Mouse (Mus musculus) embryo, embryonic 11 days (tissue): ENCODE results near the gene Dnaic2.

Source experiments
- DNase-seq: peaks from one replicate; pipeline ENCODE4 v3.0.0-alpha.2; 2015

Dnaic2 gene

DNA sequence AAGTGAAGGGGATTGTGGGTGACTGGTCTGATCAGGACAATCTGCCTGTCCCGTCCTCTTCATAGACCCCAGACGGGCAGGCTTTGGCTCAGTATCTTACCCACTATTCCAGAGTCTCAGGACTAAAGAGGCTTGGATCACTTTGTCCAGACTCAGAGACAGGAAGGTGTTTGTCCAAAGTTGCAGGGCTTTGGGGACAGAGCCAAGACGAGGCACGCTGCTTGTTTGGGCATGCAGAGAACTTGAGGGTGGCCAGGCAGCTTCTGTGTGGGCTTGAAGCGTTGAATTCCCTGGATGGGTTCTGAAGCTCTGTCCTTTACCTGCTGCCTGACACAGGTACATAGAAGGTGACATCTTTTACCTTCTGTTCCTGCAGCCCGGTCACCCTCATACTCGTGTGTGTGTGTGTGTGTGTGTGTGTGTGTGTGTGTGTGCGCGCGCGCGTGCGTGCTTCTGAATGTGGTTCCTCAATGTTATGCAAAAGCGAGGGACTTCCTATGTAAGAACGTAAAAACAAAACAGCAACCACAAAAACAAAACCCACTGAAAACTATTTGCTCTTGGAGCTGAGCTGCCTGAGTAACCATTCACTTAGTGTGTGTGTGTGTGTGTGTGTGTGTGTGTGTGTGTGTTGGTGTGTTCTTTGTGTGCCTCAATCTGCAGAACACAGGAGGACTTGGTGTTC is 24.8 kb upstream of the Dnaic2 start:
- no peak for DNase-seq

DNA sequence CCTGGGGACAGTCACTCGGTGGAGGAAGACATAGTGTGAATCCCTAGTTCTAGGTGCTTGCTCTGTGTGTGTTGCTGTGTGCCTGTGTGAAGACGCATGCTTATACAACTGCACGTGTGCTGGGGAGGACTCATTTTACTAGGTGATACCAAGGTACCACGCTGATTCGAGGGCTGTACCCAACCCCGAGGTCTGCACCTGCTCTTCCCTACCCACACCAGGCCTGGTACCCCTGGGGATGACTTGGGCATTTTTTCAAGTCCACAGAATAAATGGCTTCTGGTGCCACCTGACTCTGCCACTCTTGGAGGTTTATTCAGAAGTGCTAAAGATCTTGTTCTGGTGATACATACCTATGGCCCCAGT is 24.2 kb upstream of the Dnaic2 start:
- no peak for DNase-seq

- no peak for DNase-seq
These were observed 22.9 kb upstream of the Dnaic2 start for GRCm38 (mm10) chr11:114704071-114704913.

DNA sequence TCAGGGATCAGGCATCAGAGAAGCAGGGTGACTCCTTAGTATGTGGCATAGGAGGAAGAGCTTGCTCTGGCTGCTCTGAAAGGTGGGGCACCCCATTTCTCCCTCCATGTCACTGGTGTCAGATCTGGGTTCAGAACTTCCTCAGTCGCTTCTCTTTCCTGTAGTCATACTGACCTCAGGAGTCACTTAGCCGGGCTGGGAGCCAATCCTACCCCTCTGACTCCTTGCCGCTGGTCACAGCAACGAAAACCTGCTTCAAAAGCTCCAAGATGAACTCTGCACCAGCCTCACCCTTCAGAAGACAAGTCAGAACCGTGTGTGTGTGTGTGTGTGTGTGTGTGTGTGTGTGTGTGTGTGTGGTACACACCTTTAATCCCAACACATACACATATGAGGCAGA is 20.9 kb upstream of the Dnaic2 start:
- DNase-seq, result no peak

GRCm38 (mm10) chr11:114711393-114711792 is 15.8 kb upstream of the Dnaic2 start:
- DNase-seq, result no peak

- DNase-seq, result no peak
These were observed 15.3 kb upstream of the Dnaic2 start for GRCm38 (mm10) chr11:114711861-114712260.

GRCm38 (mm10) chr11:114714526-114714925 is 12.7 kb upstream of the Dnaic2 start:
- no peak for DNase-seq

GRCm38 (mm10) chr11:114715531-114715930 is 11.7 kb upstream of the Dnaic2 start:
- DNase-seq, result no peak

DNA sequence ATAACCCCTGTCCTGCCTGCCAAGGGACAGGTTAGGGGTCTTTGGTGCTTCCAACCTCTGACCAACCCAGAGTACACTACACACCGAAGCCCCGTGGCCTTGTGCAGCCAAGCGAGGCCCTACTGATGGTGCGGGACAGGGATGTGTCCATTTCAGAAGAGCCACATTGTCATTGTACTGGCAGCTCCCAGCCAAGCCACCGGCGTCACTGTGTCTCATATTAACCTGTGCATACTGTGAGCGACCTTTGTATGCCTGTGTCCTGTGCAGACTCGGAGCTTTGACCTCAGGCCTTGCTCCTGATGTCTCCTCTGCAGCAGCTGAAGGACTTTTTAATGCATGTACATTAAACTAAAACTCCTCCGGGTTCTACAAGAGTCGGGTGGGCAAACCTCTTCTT is 6.7 kb upstream of the Dnaic2 start:
- no peak for DNase-seq

DNA sequence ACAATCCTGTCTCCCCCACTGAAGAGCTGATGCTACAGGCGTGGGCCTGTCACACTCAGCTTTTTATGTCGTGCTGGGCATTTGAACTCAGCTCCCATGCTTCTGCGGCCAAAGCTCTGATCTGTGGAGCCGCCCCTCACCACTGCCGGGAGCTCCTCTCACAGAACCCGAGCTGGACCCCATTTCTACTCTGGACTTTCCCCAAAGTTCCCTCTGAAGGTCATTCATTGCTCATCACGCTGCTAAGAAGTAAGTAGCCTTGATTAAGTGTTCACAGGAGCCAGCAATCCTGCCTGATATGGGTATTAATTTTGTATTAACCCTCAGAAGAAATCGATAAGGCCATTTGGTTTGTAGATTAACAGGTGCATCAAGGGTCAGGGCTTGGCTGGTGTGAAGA is 4.8 kb upstream of the Dnaic2 start:
- no peak for DNase-seq

- no peak for DNase-seq
These were observed 4.2 kb upstream of the Dnaic2 start for GRCm38 (mm10) chr11:114723030-114723429.

DNA sequence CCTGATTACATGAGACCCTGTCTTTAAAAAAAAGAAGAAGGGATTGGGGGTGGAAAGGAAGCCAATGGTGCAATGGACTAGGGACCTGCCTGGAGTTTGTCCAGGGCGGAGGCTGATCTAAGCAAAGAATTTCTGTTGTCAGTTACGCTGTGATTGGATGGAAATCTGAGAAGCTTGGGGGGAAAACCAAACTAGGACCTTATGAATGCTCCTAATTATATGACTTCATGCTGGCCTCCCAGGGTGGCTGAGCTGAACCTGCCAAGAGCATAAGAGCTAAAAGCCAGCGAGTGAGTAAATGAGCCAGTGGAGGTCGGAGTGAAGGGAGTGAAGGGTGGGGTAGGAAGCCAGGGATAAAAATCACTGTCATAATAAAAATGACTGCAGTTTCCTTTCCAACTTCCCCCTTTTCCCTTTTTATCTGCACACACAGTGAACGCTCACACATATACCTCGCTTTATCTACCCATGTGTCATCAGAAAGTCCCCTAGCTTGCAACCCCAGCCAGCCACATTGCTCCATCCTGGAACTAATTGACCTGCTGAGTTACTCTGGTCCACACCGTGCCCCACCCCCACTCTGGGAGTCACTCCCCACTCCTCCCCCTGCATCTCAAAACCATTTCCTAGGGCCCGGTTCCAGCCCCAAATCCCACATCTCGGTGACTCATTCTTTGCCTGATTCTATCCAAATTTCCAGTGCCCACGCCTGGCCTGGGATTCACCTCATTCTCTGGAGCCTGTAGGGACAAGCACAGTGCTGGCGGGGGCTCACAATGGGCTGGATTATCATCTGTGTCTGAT is 2.2 kb upstream of the Dnaic2 start:
- peak; percentile 50 for DNase-seq

- DNase-seq, result no peak
These were observed 598 bp downstream of the Dnaic2 start for GRCm38 (mm10) chr11:114727826-114728186.

DNA sequence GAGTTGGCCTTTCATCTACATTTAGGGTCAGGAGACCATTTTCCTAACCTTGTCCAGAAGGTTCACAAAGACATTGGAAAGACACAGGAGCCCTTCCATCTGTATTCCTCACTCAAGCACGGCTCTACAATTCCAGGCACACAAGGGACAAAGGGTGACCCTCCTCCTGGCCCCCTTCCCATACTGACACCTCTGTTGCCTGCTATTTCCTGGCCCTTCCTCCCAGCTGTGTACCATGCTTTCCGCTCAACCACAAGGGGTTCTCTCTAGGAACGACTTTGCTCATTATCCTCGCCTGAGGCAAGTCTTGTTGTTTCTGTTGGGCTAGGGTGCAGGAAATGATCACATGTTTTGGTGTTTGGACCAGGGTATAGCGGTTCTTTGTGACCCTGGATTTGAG is 1.1 kb downstream of the Dnaic2 start:
- DNase-seq, result no peak

DNA sequence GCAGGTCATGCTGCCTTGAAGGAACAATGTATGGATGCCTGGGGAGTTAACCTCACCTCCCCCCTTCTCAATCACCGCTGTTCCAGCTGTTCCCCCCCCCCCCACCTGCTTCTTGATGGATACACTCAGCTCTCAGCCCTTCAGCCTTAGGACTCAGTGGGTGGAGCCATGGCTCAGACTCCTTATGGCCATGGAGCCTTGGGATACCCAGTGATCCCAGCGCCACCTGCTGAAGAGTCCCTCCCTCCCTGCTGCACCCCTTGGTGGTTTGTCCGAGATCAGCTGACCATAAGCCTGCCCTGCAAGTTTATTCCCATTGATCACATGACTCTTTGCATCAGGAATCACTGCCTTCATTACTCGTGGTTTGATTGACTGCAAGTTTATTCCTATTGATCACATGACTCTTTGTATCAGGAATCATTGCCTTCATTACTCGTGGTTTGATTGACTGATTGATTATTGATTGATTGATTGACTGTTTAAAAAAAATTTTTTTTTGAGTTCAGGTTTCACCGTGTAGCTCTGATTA is 2.7 kb downstream of the Dnaic2 start:
- peak; percentile 42 for DNase-seq

- peak; percentile 34 for DNase-seq
These were observed 4.5 kb downstream of the Dnaic2 start for GRCm38 (mm10) chr11:114731711-114732110.

DNA sequence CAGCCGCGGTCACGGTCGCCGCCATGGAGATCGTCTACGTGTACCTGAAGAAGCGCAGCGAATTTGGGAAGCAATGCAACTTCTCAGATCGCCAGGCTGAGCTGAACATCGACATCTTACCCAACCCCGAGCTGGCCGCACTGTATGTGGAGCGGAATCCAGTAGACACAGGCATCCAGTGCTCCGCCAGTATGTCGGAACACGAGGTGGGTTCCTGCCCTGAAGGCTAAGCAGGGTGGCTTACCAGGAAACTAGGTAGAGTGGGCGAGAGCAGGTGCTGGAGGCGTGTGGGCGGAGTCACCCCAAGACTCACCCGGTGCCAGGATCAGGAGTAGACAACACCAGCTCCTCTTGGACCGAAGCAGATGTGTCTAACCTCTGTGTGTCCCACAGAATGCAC is 5.7 kb downstream of the Dnaic2 start:
- DNase-seq, result no peak

DNA sequence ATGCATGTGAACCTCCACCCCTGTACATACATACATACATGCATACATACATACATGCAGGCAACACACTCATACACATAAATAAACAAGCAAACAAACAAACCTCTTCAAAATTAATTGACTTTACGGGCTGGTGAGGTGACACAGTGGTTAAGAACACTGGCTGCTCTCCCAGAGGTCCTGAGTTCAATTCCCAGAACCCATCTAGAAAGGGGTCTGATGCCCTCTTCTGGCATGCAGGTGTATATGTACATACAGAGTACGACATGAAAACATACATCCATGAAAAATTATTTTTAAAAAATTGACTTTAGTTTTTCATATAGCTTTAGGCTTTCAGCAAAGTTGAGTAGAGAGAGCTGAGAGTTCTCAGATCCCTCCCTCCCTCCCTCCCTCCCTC is 8.9 kb downstream of the Dnaic2 start:
- no peak for DNase-seq

- peak; percentile 83 for DNase-seq
These were observed 9.9 kb downstream of the Dnaic2 start for GRCm38 (mm10) chr11:114736913-114737624.

DNA sequence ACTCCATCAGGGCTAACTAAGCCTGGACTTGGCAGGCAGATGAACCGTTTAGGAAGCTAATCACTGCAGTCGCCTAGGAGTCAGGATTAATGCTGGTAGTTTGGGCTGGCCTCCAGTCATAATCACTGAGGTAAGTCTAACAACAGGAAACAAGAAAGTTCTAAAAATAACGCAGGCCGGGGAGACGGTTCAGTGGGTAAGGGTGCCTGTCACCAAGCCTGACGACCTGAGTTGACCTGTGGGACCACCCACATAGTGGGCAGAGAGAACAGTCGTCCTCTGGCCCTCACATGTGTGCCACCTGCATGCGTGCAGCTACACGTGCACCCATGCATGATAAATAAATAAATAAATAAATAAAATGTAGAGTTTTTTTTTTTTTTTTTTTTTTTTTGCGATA is 13.4 kb downstream of the Dnaic2 start:
- DNase-seq, result peak; percentile 43

DNA sequence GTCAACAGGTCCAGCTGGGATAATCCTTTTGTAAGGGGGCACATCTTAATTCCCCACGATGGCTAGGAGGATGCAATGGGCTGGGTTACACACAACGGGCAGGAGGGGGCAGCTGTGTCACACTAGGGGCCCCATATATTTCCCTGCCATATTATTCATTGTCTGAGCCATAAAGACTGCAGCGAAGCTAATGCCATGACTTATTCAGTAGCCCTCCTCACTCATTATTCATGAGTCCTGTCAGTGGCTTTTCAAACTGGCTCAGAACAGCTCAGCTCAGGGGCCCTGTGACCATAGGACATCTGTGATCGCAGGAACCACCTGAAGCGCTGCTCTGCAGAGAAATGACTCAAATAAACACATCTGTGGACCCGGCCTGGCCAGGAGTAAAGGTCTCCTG is 14.2 kb downstream of the Dnaic2 start:
- DNase-seq, result peak; percentile 63

- DNase-seq, result peak; percentile 91
These were observed 17.9 kb downstream of the Dnaic2 start for GRCm38 (mm10) chr11:114745134-114745533.
